Mouse (Mus musculus): ENCODE results near the gene Bcat1. TPM values are rescaled to one million over a fixed set of nuclear protein-coding genes. Genes with fewer than 3 reads are reported as not detected.
"Not testable (repeated sequence)": the region's sequence is repeated elsewhere in the genome, so short reads cannot be mapped to it uniquely, and the experiment has no call there.

The Bcat1 gene
- polyA plus RNA-seq (2017; shearing (Covaris generic)): 10 to 100 TPM; 13.0 to 15.1 TPM

DNA sequence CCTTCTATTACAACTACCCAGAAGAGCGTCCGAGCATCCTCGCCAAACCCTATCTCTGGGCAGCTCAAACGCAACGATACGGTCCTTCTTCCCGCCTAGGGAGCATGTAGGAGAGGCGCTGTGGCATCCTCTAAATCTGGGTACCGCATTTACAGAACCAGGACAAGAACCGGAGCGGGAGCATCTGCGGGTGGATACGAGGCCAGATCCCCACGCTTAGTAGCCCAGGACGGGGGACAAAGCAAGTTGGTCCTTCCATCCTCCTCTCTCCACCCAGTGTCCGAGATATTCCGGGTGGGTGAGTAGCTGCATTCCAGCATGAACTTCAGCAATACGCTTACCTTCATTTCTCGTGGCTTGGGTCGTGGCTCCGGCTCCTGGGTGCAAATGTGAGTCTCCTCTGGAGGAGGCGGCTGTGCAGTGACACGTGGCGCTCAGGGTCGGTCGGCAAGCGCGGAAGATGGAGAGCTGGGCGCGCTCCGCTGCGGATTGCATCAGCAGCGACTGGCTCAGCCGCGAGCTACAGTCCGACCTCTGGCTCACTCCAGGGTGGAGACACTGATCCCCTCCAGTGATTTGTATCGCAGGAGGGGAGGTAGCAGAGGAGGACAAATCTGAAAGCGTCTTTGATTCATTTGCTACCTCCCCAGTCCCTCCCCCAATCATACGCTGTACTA lies at the start of gene Bcat1:
TSS of gene Bcat1 (minus strand) at position 637 of the 677 bp plus-strand sequence.
- ATAC-seq: peak; percentile 78

DNA sequence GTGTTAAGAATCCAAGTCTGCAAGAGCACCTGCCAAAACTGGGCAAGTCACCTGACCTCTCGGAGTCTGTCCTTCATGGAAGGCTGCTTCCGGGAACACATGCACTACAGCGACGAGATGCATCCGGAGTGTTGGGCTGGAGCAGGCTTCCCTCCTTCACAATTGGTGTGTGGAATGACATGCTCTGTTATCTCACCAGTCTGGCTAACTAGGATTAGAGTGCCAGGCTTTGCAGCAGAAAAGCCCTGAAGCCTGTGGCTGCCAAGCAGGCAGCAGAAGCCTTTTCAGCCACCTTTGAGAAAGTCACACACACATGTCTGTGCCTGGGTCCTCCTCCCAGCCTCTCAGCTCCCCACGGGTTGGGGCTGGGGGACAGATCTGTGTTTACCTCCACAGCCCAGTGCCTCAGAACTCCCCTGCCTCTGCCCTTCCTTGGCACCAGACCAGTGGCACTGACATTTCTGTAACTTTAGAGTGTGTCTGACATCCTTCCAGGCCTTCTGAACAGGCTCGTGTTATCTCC lies 49.7 kb upstream of the Bcat1 start:
- ATAC-seq: no peak

DNA sequence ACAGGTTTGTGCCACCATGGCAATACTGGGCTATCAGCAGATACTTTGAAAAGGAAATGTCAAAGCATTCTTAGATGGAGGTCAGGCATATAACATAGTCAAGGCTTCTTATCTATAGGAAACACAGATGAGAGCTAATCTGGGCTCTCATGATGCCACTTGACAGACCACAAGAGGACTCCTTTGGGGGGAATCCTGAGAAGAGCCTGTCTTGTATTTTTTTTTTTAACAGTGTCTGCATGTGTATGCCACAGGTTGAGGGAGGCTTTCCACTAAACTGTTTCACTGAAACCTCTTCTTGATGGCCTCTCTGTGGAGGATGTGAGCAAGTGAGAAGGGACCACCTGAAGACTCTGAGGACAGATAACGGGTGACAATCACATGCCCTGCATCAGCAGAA lies 48.6 kb upstream of the Bcat1 start:
- no peak for ATAC-seq

DNA sequence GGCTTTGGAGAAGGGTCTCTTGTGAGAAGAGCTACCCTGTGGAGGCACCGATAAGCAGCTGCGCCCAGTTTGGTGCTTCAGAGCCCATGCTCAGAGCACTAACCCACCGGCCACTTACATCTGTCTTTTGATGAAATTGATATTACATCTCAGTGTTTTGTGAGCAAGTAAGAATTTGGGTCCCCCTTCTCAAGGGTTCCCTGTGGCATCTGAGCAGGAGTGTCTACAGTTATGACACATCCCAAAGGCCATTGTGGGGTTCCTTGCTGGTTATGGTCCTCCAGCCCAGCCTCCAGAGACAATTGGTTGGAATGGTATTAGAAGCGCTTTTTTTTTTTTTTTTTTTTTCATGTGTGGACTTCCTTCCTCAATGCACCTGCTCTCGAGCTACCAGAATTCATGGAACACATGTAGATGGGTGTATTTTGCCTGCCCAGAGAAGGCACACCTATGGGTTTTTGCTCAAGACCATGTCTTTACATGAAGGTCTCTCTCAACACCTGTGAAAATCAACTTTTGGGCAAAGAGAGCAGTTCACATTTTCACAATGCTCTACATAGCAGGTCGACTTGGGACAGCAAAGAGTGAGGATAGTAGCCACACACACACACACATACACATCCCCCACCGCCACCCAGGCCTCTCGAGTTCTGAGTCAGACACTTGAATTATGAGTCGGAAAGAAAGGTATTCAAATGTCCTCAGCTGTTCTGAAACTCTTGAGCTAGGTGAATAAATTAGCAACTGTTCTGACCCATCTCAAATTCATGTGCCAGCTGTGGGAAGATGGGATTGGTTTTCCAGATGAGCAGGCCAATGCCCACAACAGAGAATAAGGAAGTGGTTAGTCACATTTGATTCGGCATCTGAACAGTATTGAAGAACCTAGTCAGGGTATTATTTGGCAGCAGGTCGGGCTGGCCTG lies 47.4 kb upstream of the Bcat1 start:
- peak; percentile 6 for ATAC-seq

DNA sequence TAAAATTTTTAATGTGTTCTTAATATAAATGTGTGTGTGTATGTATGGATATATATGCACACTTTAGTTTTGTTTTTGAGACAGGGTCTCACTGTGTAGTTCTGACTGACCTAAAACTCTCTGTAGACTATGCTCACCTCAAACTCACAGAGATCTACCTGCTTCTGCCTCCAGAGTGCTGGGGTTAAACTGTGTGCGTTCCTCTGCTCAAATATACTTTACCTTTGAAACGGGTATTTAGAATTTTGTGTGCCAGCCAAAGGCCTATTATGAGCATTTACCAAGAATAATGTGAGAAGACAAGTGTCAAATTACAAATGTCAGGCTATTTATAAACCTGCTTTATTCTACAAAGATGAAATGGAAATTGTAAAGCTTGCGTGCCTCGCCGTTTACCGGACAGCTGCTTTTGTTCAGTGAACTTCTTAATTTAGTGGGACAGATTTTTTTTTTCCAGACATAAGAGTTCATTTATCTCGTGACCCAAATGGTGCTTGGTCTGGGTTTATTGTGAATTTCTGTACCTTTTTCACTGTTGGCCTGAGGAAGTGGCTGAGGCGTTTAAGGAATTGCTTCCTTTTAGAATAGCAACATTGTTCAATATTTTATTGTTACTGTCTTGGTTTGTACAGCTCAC lies 46.6 kb upstream of the Bcat1 start:
- no peak for ATAC-seq

DNA sequence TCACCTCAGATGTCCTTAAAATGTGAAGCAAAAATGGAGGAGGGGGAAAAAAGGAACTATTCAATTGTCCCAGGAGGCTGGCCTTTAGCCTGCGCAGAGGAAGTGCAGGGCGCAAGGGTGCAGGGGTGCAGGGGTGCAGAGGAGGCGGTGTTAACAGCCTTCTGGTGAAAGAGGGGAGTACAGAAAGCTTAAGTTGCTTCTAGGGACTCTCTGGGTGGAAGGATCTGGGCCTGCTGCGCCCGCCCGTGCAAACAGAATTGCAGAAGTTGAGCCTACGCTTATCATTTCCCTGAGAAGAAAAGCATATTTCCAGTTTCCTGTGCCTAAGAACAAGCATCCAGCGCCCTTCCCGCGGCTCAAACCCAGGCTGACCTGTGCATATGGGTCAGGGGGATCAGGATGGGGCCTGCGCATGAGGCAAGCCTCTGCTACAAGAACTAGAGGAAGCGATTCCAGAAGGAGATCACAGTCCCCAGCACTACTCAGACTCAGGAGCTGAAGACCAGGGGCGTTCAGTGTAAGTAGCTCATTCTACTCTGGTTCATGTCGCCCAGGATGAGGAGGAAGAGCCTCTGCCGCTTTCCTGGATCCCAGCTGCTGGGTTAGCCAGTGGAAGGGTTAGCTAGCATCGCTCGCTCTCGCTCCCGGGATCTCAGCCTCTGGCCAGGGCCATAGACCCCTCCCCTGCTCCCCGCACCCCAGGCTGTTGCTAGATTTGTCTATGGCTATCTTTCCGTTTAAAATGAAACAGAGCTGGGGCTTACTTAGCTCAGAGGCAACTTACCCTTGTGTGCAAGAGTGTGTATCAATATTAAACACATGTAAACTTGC lies 45.8 kb upstream of the Bcat1 start:
- peak; percentile 57 for ATAC-seq

DNA sequence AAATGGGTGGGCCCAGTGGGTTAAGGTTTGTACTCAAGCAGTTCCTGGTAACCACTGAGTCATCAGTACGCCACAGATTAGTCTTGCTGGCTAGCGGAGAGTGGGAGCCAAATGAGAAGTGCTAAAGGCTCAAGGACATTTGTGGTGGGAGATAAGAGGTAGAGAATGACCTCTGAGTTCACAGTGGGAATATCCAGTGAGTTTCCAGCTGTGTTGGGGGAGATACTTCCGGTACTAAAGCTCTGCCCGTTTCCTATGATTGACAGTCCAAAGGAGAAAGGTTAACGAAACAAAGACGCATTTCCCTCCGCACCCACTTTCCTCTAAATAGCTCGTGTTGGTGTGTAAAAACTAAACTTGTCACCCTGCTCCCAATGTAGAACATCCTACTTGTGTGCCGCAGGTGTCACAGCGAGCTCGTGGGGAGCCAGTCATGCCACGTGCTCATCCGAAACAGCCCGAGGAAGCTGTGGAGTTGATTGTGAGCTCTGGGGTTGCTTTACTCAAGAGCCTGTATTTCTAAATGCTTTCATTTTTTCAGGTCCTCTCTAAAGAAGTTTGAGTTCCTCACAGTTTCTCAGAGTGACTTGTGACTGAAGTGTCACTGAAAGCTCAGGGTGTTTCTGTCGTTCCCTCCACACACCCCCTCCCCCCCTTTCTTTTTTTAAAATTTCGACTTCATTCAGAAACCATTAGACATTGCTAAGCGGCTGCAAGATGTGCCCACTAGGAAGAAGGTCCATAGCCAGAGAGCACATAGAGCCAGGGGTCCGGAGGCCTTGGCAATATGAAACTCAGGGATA lies 45.0 kb upstream of the Bcat1 start:
- peak; percentile 77 for ATAC-seq

DNA sequence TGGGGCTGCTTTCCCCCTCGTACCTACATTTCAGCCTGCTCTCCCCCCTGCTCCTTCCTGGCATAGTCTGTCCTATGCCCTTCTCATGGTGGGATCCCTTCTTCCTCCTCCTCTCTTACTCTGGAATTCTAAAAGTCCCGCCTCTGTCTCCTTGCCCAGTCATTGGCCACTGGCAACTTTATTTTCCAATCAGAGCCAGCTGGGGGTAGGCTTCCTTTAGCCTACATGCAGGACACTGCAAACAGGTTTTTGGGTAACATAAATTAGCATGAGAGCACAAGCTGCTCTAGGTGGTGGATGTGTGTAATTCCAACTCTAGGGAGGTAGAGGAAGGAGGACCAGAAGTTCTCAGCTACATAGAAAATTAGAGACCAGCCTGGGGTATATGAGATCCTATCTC lies 44.1 kb upstream of the Bcat1 start:
- no peak for ATAC-seq

DNA sequence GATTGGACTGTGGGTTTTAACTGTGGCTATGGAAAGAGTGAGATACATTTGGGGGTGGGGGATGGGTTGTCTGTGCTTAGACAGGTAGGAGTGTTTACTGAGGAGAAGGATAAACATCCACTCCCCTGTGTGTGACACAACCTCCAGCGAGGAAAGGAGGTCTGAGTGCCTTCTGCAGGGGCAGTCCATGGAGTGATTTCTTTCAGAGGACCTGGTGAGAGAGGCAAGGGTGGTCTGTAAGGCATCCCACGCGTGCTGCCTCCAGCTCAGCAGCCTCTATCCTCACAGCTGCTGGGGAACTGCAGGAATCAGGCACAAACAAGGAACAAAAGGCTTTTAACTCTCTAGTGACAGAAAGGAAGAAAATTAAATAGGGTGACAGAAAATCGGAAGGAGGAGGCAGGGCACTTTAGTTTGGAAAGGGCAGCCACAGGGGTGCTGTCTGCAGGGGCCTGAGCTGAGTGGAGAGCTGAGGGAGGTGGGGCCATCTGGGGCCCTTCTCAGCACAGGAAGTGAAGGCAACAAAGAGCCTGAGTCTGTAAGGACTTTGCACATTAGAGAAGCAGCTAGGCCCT lies 40.2 kb upstream of the Bcat1 start:
- ATAC-seq: peak; percentile 37

DNA sequence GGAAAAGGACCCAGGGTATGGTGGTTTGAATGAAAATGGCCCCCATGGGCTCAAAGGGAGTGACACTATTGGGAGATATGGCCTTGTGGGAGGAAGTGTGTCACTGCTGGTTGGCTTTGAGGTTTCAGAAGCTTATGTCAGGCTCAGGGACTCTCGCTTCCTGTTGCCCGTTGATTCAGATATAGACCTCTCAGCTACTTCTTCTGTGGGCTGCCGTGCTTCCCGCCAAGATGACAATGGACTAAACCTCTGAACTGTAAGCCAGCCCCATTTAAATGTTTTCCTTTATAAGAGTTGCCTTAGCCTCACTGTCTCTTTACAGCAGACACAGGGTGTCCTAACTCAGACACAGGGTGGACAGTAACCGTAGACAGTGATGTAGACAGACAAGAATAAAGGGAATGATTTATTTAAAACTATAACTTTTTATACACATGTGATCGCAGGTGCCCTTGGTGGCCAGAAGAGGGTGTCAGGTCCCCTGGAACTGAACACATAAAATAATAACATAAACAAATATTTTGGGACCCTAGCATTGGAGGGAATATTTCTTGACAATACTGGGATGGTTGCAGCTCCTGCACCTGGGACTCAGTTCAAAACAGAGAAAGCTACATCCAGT lies 39.6 kb upstream of the Bcat1 start, which contains the start of gene Lrmp:
TSS of gene Lrmp (plus strand) at position 178 of the 622 bp plus-strand sequence.
- ATAC-seq: peak; percentile 88

DNA sequence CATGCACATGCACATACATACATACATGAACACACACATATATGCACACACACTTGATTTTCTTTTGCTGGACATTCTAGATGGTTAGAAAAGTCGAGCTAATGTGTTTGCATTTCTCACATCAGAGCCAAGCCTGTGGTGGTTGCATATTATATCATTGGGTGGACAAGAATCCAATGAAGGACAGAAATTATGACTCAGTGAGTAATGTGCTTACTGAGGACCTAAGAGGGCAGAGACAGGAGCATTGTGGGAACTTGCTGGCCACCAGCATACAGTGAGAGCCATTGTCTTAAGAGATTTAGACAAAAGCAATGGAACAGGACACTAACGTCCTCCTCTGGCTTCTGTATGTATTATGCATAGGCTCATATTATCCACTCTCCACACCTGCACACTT lies 38.6 kb upstream of the Bcat1 start:
- no peak for ATAC-seq

DNA sequence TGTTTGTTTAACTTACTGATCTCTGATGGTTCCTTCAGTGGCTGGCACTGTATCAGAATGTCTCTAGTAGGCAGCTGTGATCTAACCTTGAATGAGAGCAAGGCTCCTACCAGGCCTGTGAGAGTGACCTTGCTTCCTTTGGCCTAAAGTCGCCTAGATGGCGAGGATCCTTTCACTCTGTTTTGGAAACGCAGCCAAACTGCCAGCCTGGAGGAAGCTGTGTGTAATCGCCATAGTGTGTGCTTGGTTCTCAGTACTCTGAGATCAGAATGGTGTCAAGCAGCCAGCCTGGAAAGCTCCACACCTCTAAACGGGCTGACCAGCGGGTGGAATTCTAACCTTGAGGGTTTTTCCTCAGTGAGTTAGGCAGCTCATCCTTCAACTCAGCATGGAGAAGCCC lies 36.9 kb upstream of the Bcat1 start:
- no peak for ATAC-seq

DNA sequence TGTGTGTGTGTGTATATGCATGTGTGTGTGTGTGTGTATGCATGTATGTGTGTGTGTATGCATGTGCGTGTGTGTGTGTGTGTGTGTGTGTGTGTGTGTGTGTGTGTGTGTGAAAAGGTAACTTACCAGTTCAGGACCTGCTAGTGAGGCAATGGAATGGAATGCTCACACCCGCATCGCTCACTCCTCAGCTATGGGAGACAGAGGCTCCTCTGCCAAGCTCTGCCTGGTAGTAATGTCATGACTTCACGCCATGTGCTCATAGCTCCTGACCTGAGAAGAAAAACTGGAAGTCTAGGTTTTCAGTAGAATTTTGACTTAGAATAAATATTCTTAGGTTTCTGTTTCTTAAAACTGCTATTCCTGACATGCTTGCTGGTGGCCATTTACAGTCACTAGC lies 34.8 kb upstream of the Bcat1 start:
- ATAC-seq: no peak

DNA sequence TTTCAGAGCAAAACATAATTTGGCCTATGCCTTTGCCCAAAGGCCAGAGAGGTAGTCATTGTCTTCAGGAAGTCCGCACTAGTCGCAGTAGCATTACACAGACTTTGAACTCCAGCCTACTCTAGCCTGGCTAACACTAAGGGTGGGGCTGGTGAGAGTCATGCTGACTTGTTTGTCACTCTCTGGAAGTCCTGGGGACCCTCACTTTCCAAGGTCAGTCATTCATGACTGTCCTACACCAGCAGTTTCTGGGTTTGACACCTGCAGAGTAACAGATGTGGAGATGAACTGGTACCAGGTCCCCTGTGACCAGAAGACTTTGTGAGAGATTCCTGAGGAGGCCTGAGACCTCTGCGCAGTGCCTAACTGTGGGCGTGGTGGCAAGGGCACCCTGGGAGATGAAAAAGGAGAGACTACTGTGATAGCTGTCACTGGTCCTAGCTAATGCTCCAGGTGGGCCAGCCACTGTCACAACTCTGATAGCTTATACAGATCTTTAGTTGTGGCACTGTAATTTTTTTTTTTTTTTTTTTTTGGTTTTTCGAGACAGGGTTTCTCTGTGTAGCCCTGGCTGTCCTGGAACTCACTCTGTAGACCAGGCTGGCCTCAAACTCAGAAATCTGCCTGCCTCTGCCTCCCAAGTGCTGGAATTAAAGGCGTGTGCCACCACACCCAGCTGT lies 30.3 kb upstream of the Bcat1 start:
- ATAC-seq: no peak

DNA sequence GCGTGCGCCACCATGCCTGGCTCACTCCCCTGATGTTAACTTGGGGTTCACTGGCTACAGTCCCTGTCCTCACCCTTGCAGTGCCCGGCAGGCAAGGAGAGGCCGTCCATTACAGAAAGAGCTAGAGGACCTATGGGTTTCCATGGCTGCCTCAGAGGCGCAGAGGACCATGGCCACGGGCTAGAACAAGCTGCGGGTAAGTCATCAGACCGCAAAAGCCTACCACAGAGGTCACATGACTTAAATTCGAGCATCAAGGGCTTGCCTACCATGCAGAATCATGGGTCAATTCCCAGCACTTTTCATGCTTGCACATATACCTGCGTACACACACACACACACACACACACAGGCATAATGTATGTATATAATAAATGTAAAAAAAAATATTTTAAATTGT lies 29.5 kb upstream of the Bcat1 start:
- ATAC-seq: no peak

DNA sequence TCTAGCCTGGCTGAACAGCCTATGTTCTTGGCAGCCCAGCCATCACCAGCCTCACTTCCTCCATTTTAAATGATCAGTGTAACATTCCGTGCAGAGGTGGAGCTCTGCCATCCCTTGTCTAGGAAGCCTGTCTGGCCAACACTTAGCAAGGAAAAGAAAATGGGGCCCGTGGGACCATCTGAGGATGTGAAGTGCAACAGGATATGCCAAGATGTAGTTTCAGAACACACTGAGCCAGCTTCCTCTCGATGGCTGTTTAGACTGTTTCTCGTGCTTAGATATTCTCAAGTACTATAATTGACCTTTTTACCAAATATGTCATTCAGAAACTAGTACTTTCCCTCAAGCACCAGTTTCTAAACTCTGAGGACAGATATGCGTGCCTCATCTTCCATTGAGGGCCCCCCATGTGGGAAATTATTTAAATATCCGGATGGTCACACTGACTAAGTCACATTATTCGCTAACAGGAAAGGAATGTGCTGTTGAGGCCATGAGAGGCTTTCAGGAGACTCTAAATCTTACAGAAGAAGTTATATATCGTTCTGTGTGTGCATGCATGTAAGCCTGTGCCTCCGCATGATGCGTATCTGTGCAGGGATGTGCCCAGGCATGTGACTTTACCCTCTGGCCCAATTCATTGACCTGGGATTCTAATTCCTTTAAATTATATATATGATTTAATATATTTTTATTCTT lies 28.4 kb upstream of the Bcat1 start:
- peak; percentile 69 for ATAC-seq

DNA sequence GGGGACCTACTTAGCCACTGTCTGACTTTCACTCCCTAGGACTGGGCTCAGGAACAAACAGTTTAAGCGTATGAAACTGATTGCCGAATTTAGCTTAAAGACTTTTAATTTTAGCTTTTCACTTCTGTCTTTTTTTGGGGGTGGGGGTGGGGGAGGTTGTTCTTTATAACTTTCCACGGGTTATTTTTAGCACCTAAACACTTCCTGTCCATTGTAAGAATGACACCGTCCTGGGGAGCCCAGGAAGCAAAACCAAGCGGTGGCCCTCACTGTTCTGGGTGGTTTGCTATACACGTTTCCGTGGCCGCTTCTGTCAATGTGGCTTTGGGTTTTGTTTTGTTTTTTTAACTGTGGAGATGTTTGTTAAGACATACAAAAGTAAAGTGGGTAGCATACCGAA lies 24.9 kb upstream of the Bcat1 start:
- ATAC-seq: peak; percentile 58

DNA sequence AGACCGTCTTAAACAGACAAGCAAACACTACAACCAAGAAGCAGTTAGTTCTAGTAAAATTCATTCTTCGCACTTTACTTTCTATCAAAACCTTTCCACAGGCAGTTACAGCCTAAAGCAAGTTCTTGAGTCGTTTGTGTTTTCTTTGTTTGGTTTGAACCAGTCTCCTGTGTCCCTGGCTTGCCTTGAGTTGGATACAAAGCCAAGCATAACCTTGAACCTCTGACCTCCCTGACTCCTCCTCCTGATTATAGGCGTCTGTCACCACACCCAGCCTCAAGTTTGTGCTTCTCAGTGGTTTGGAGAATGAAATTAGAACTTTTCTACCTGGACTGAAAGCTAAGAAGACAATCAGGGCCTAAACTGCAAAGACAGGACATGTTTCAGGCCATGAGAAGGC lies 18.4 kb upstream of the Bcat1 start:
- ATAC-seq: no peak

DNA sequence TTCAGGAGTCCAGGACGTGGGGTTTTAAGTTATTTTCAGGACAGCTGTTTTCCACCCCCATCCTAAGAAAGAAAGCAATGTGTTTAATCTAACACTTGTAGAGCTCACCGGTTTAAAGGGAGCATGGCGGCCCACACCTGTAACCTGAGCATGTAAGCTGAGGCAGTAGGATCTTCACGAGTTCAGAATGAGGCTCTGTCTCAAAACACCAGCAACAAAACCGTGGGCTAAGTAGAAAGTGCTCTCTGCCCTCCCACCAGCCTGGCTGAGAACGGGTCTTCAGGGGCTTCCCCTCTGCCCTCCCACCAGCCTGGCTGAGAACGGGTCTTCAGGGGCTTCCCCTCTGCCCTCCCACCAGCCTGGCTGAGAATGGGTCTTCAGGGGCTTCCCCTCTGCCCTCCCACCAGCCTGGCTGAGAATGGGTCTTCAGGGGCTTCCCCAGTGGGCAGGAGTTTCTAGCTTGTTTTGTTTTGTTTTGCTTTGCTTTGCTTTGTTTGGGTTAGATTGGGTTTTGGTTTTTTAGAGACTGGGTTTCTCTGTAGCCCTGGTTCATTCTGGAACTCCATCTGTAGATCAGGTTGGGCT lies 17.1 kb upstream of the Bcat1 start:
- ATAC-seq: not testable (repeated sequence)
